Mouse (Mus musculus) embryonic facial prominence, embryonic 13.5 days (tissue): ENCODE measurements at regions not wholly inside any gene's neighbourhood (a gene's known extent, or its start where the extent isn't known, plus 50 kb on each side); places are given as distances from the start of the nearest gene placed in this dataset.
A peak's percentile ranks its signal among the peaks of the same experiment; 100 is the strongest.

Experiments used
- ATAC-seq: fragments of 200-750 bp; cut with Nextera tagmentation; 2 replicates; pipeline ENCODE4 v1.8.0; 2017; ENCODE audit warnings: low read depth; ENCODE audit not compliant: insufficient number of reproducible peaks, insufficient read depth, low FRiP score, low TSS enrichment
- H3K27ac ChIP-seq: fragments of 300-500 bp; sonication (generic); 2 replicates; pipeline ENCODE4 v1.5.1; 2015; ENCODE audit warnings: moderate library complexity, mild to moderate bottlenecking, inconsistent platforms
- H3K27me3 ChIP-seq: fragments of 300-500 bp; sonication (generic); 2 replicates; pipeline ENCODE4 v1.6.1; 2015; ENCODE audit warnings: mild to moderate bottlenecking, inconsistent platforms
- H3K36me3 ChIP-seq: fragments of 300-500 bp; sonication (generic); 2 replicates; pipeline ENCODE4 v1.6.1; 2015; ENCODE audit warnings: mild to moderate bottlenecking, inconsistent platforms
- H3K4me1 ChIP-seq: fragments of 300-500 bp; sonication (generic); 2 replicates; pipeline ENCODE4 v1.6.1; 2015; ENCODE audit warnings: inconsistent platforms
- H3K4me2 ChIP-seq: fragments of 300-500 bp; sonication (generic); 2 replicates; pipeline ENCODE4 v1.6.1; 2015; ENCODE audit warnings: moderate library complexity, mild to moderate bottlenecking, inconsistent platforms
- H3K4me3 ChIP-seq: fragments of 300-500 bp; sonication (generic); 2 replicates; pipeline ENCODE4 v1.5.1; 2015; ENCODE audit warnings: mild to moderate bottlenecking, inconsistent platforms
- H3K9ac ChIP-seq: fragments of 300-500 bp; sonication (generic); 2 replicates; pipeline ENCODE4 v1.6.1; 2015; ENCODE audit warnings: mild to moderate bottlenecking, inconsistent platforms
- H3K9me3 ChIP-seq: fragments of 300-500 bp; sonication (generic); 2 replicates; pipeline ENCODE4 v1.6.1; 2016; ENCODE audit warnings: inconsistent platforms
- WGBS: fragments of 180-500 bp; shearing (Covaris S2); methylation state at CpG from one replicate; pipeline ENCODE4 v1.1.7; 2015; ENCODE audit warnings: mixed read lengths; 5-methylcytosine and 5-hydroxymethylcytosine counted together

DNA sequence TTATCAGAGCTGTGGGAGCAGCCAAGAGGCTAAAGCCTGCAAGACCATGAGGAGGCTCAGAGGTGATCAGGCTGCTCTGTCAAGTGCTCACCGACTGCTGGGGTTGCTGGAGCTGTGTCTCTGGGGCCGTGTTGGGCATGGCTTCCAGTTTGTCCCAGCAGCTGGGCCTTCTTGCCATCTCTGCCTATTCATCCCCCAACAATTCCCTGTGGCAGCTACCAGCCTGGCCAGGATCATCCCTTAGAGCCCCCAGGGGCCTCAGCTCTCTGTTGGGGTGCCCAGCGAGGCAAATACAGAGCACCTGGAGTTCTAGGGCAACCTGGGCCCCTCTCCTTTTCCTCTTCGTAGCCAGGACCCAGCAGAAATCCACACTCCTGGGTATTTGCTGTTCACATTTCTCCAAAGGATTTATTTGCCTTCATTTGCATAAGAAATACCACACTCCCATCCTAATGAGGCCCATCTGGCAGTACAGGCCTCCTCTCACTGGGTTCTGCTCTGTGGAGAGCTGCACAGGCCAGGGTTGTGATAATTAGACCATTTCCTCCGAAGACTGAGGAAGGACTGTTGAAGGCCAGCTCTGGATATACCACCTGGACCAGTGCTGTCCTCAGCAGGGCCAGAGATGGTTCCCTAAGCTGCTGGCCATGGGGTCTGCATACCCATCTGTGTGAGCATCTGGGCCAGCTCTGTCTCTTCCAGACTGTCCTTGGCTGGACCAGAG, 61.6 kb upstream of the Rufy1 start:
- WGBS = 39% methylated on average over 5 of the region's 5 CpGs
- peaks cover 17% of the 10 kb centered on the region for H3K4me1 ChIP-seq
- H3K27ac ChIP-seq = peak overlapping the region; percentile 71
- ATAC-seq = no peak
- H3K4me3 ChIP-seq = no peak overlapping the region
- no peak overlapping the region for H3K9ac ChIP-seq
- H3K4me2 ChIP-seq = no peak overlapping the region
- H3K27me3 ChIP-seq = no peaks in the 10 kb centered on the region
- H3K36me3 ChIP-seq = no peaks in the 10 kb centered on the region
- H3K9me3 ChIP-seq = no peaks in the 10 kb centered on the region

DNA sequence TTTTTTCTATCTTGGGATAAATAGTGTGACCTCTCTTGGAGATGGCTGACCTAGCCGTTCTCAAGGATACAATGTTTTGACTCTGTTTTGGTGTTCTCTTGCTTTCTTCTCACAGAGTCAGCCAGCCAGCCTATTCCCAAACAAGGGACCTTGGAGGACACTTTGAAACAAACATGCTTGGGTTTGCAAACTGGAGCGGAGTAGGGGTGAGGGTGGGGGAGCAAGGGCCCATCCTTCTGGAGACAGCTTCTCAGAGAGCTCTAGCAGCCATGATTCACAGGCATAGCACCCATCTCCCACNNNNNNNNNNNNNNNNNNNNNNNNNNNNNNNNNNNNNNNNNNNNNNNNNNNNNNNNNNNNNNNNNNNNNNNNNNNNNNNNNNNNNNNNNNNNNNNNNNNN, 52.9 kb upstream of the Rufy1 start:
- no peak overlapping the region for H3K4me2 ChIP-seq
- no peak overlapping the region for H3K9ac ChIP-seq
- no peaks in the 10 kb centered on the region for H3K9me3 ChIP-seq
- H3K4me3 ChIP-seq = no peak overlapping the region
- no peak for ATAC-seq
- H3K36me3 ChIP-seq = no peaks in the 10 kb centered on the region
- WGBS = 92% methylated on average over 2 of the region's 2 CpGs
- H3K27me3 ChIP-seq = no peaks in the 10 kb centered on the region
- H3K27ac ChIP-seq = no peak overlapping the region
- H3K4me1 ChIP-seq = peaks cover 14% of the 10 kb centered on the region

DNA sequence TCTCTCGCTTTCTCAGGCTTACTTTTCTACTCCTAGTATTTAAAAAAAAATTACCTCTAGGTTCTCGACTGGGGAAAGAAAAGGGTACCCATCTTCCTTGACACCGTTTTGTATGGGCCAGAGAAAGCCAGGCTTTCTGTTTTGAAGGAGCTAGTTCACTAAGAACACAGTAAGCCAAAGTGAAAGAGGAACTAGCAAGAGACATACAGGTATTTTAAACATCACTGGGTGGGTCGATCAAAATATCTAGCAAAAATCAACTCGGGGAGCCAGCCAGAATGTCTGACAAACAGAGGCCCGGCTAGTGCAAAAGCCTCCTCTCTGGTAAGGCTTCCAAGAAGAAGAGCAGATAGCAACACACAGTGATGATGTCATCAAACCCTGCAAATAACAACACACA, 52.2 kb upstream of the Rufy1 start:
- no peaks in the 10 kb centered on the region for H3K36me3 ChIP-seq
- WGBS = 87% methylated on average over 6 of the region's 6 CpGs
- H3K4me1 ChIP-seq = peaks cover 14% of the 10 kb centered on the region
- ATAC-seq = no peak
- H3K27ac ChIP-seq = no peak overlapping the region
- no peaks in the 10 kb centered on the region for H3K27me3 ChIP-seq
- H3K9me3 ChIP-seq = no peaks in the 10 kb centered on the region
- no peak overlapping the region for H3K4me2 ChIP-seq
- H3K9ac ChIP-seq = no peak overlapping the region
- H3K4me3 ChIP-seq = no peak overlapping the region

DNA sequence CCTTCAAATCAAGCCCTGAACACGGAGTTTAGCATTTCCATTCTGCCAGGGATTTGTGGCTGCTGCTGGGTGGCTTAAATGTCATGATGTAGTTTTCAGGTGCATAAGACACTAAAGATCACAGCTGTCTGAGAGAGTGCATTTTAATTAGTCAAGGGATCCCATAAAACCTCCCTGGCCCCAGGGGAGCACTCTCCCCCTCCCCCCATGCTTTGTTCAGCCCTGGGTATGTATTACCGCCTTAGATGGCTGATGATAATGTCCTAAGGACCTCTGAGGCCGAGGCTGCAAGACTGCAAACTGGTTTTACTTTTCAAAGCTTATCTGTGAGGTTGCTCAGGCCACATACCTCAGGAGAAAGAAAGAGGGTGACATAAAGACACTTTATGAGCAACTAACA, 51.7 kb upstream of the Rufy1 start:
- Histone ChIP-seq H3K4me2 (no peak overlapping the region), H3K9ac (no peak overlapping the region), H3K4me3 (no peak overlapping the region), H3K4me1 (peaks cover 9% of the 10 kb centered on the region; the same call in 1 of the 2 replicates), H3K27ac (no peak overlapping the region), H3K9me3 (no peaks in the 10 kb centered on the region), H3K27me3 (no peaks in the 10 kb centered on the region), H3K36me3 (no peaks in the 10 kb centered on the region)
- ATAC-seq = no peak
- WGBS = 48% methylated on average over 3 of the region's 3 CpGs
